Mouse (Mus musculus): Measurements from ENCODE around the gene Ugt1a1.

DNA sequence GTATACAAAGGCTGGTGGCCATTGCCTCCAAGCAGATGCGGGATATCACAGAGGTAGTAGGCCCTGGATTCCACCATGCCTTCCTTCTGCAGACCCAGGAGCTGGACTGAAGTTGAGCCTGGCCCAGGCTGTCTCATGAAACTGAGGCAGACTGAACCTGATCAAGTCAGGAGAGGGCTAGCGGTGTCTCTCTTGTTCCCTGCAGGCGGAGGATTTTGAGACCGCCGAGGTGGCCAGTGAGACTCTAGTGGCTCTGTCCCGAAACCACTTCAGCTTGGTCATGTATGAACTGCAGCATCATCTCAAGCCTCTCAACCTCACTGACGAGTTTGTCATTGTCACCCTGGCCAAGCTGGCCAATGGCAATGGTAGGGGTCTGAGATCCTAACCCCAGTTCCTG lies 18.7 kb downstream of the Ugt1a1 start:
- TF ChIP-seq CTCF (IDR thresholded peaks at IDR 0.05) (no peak), EP300 (IDR thresholded peaks at IDR 0.05) (no peak)

All from lung, postnatal 0 days (tissue).